Mouse (Mus musculus) megakaryocyte, adult 5-6 weeks (primary cell): ENCODE data around the gene Sec61g. TPM values are rescaled to one million over a fixed set of nuclear protein-coding genes. Genes with fewer than 3 reads are reported as not detected.

Experiments used
- total RNA-seq, 2 experiments: library from RNA; stranded (forward) in 1 of 2; stranded (reverse) in 1 of 2; fragments of 153-499, 151-499 nt in 1 of 2; fragments of 221-1000, 200-1000 nt in 1 of 2; gene quantifications; 2 replicates each; pipeline versions ENCODE4 v1.2.3 to v1.2.4; 2015 to 2017

Gene Sec61g
- total RNA-seq, 2 experiments from 2014 or later, result 11.2 to 15.3 TPM

Other genes starting within 250 kb of the Sec61g start
- gene Egfr, start 243.7 kb upstream of the Sec61g start, total RNA-seq (2015), result 0.39 and 0.94 TPM in 2 replicates
- 0.11 and 0.37 TPM in 2 replicates for gene Egfr, start 243.7 kb upstream of the Sec61g start, total RNA-seq (2017)